8 mouse cellular contexts compared by ENCODE assay signal in genomic region chr17:84028157-84028970, GRCm38 (mm10).
A peak's percentile ranks its signal among the peaks of the same experiment; 100 is the strongest.
DNase-seq lines count a peak whose midpoint lies in the region; ATAC-seq lines count a peak whose summit lies in the region.

No protein-coding gene starts in this region.

- no peaks in the 10 kb centered on the region for H3K9me3 ChIP-seq in intestine, embryonic 15.5 days

- peak overlapping the region; percentile 57 for H3K4me2 ChIP-seq in intestine, embryonic 15.5 days (replicated peaks)

- no peak overlapping the region for H3K4me3 ChIP-seq in intestine, embryonic 15.5 days (replicated peaks)

- no peaks in the 10 kb centered on the region for H3K36me3 ChIP-seq in intestine, embryonic 15.5 days

- DNase-seq in adrenal gland, adult 8-10 months: peak; percentile 60
- DNase-seq in embryo, embryonic 11.5 days (ENCODE audit: low read depth, low spot score): peak; percentile 78
- DNase-seq in gastrocnemius, postnatal 4 days (ENCODE audit: low spot score in 2 of 2): peak; percentile 81 to 87
- peak; percentile 73 to 78 for DNase-seq in left cerebral cortex, postnatal 25 days (ENCODE audit: low spot score in 2 of 2)
- peak; percentile 90 for DNase-seq in mesoderm, embryonic 11.5 days (ENCODE audit: low read depth, low spot score)
- peak; percentile 76 for DNase-seq in right cerebral cortex, postnatal 25 days
- DNase-seq in urinary bladder, postnatal 36 days (ENCODE audit: low spot score in 2 of 2): peak; percentile 85 to 86

- H3K4me1 ChIP-seq in intestine, embryonic 15.5 days (replicated peaks): peaks cover 48% of the 10 kb centered on the region

- WGBS in intestine, embryonic 15.5 days: 19% methylated on average over 27 of the region's 27 CpGs

- peak overlapping the region; percentile 75 for H3K27ac ChIP-seq in intestine, embryonic 15.5 days

- H3K9ac ChIP-seq in intestine, embryonic 15.5 days: no peak overlapping the region

- ATAC-seq in intestine, embryonic 15.5 days: peak; percentile 69

- intact Hi-C loops in left cerebral cortex, postnatal 25 days (cut with DNase I): loop anchor here (2.0 to 5.0 kb wide), 4 partner anchors 84 to 359 kb away; no protein-coding TSS in a partner anchor

- H3K27me3 ChIP-seq in intestine, embryonic 15.5 days (replicated peaks): no peaks in the 10 kb centered on the region
